Mouse (Mus musculus) layer of hippocampus, adult 9-10 months (tissue): ENCODE data around the gene Unc5cl.

Experiments used
- DNase-seq: peaks from one replicate; pipeline ENCODE4 v3.0.0; 2022; ENCODE audit warnings: low spot score

The Unc5cl gene

DNA sequence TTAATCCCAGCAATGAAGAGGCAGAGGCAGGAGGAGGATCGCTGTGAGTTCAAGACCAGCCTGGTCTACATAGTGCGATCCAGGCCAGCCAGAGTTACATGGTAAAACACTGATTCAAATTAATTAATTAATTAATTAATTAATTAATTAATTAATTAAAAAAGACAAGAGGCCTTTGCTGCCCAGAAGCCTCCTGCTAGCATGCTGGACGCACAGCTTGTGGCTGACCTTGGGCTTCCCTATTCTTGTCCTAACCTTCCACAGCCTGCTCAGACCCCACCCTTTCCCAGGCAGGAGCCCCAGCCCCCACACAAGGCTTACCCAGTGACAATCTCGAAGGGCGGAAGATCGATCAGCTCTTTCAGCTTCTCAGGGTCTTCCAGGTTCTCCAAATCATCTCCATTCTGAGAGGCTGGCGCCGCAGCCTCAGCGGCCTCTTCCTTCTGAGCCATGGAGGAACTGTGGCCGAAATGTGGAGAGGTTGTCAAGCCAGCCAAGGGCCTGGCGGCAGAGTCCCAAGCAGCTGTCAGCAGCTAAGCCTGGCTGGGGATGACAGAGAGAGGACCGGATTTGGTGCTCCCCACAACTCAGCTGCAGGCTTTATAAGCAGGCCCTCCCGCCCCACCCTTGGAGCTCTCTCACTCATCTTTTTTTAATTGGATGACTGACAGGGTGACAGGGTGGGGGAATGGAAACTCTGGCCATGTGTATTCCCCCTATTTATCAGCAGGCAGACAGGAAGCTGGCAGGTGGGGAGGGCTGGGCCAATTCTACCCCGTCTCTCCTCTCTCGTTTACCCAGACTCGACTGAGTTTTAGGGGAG lies 22.3 kb upstream of the Unc5cl start, which contains the start of gene Apobec2:
TSS of gene Apobec2 (minus strand) at position 773 of the 823 bp plus-strand sequence.
- DNase-seq, result no peak

GRCm38 (mm10) chr17:48433006-48433655 lies 21.6 kb upstream of the Unc5cl start:
- DNase-seq, result no peak

- DNase-seq, result no peak
Measured at GRCm38 (mm10) chr17:48433689-48434330, 20.9 kb upstream of the Unc5cl start.

- no peak for DNase-seq
Measured at GRCm38 (mm10) chr17:48434479-48434878, 20.2 kb upstream of the Unc5cl start.

GRCm38 (mm10) chr17:48436487-48436886 lies 18.2 kb upstream of the Unc5cl start:
- no peak for DNase-seq

- DNase-seq, result no peak
Measured at GRCm38 (mm10) chr17:48437421-48437911, 17.2 kb upstream of the Unc5cl start.

- DNase-seq, result no peak
Measured at GRCm38 (mm10) chr17:48442745-48443457, 11.8 kb upstream of the Unc5cl start.

- DNase-seq, result no peak
Measured at GRCm38 (mm10) chr17:48443542-48444145, 11.1 kb upstream of the Unc5cl start.

GRCm38 (mm10) chr17:48447675-48448074 lies 7.0 kb upstream of the Unc5cl start:
- DNase-seq, result no peak

DNA sequence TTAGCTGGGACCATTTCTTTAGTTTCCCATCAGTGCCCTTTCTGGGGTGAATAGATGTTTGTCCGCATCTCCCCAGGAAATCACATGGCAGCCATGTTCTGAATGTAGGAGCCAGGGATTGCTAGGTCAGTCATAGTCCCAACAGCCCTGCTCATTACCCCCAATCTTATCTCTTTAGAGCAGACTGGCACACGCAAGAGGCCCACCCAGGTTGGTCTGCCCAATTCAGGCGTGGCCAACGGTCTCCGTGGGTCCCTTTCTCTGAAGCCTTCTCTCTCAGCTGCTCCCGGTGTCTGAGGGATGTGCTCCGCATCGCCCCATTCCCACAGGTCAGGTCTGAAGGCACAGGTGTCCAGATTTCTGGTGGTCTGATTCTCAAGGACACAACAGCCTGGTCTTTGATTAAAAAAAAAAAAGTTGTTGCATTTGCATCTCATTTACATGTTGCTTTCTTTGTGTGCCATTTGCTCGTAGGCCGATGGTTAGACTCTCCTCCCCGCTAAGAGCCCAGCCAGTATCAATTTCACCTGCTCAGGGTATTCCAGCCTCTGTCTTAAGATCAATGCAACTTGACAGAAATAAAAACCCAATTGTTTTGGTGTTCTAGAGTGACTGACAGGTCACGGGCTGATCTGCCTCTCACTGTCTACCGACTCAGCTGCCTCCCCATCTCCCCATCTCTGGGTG lies 3.9 kb upstream of the Unc5cl start:
- DNase-seq, result no peak

DNA sequence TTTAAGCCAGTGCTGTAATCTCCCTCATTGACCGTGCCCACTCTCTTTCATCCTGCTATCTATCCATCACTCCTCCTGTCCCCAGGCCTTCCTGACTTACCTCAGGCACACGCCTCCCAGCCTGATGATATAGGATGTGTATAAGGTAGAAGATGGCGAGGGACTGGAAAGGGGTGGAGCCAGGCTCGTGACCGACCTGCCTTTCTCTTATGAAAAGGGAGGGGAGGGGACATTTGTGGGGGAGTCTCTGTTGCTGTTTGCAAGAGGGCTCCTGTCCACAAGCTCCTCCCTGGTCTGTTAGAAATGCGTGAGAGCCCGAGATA lies 3.4 kb upstream of the Unc5cl start, which contains the start of gene Tspo2:
TSS of gene Tspo2 (minus strand) at position 170 of the 323 bp plus-strand sequence.
- DNase-seq, result no peak

DNA sequence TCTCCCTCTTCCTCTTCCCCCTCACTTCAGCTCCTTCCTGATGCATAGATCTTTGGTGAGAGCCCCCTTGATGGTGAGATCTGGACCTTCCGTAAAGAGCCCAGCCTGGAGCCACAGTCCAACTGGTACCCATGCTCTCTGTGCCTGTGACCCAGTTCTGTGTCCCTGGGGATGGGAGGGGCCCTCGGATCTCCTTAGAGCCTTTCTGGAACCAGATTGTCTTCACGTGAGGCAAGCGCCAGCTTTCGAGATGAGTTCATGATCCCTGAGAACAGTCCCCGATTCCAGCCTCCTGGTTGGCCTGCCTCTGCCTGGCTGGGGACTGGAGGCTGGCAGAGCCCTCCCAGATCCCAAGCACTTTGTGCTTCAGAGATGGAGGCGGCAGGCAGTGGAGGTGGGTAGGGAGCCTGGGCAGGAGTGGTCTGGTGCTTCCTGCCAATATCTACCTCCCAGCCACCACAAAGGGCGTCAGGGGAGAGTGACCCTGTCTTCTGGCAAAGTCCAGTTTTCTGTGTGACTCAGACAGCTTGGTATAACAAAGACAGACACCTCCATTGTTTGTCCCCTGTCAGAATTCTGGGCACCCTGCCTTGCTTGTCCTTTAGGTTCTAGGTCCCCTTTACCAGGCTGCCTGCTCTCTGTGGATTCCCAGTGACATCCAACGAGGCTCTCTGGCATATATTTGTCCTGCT lies 2.8 kb upstream of the Unc5cl start:
- DNase-seq, result no peak

GRCm38 (mm10) chr17:48453489-48453888 lies 1.2 kb upstream of the Unc5cl start:
- DNase-seq, result no peak

- DNase-seq, result no peak
Measured at GRCm38 (mm10) chr17:48454190-48454589, 511 bp upstream of the Unc5cl start.

- no peak for DNase-seq
Measured at GRCm38 (mm10) chr17:48455955-48456354, 1.3 kb downstream of the Unc5cl start.

DNA sequence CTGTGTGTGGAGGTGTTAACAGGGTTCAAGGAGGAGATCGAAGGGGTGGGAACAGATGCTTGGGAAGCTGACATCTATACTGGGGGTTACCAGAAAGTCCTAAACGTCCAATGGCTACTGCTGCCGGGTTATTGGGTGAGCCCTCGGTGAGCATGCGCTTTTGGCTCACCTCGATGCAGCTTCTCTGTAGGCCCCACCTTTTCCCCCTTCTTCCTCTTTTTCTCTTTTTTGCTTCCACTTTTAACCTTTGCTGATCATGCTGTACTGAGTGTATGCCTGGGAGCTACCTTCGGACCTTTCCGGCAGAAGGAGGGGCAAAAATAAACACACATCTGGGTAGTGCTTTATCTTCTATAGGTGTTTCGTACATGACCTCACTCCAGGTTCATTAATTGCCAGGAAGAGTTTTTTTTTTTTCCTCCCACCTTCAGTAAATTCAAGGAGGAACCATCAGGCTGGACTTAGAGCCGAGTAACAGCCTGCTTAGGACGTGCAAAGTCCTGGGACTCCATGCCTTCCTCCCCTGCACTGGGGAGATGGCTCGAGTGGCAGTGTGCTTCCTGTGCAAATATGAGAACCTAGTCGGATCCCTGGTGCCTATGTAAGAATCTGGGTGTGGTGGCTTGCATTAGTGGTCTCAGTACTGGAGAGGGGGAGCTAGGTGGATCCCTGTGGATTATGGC lies 3.4 kb downstream of the Unc5cl start:
- no peak for DNase-seq

GRCm38 (mm10) chr17:48462096-48462495 lies 7.4 kb downstream of the Unc5cl start:
- no peak for DNase-seq

- DNase-seq, result no peak
Measured at GRCm38 (mm10) chr17:48463391-48463790, 8.7 kb downstream of the Unc5cl start.

DNA sequence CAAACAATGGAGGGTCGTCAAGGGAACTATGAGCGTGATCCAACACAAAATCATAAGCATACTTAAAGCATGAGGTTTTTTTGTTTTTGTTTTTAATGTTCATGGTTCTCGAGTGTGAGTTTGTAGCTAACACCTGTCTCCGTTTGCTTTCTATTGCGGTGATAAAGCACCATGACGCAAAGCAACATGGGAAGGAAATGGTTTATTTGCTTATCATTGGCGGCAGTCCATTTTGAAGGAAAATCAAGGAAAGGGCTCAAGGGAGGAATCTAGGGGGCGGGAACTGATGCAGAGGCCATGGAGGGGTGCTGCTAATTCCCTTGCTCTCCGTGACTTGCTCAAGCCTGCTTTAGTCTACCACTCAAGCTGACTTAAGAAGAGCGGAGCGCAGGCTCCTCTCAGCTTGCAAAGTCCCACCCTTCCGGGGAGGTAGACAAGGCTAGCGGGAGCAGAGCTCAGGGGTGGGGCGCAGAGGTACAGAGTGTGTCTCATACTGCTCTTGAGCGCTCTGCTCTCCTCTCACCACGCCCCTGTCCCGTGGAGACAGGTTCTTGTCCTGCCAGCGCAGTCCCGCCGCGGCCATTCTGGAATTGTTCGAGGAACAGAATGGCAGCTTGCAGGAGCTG lies 12.2 kb downstream of the Unc5cl start:
- DNase-seq, result no peak
